Mouse (Mus musculus): ENCODE data around the gene Skint1. TPM values are rescaled to one million over a fixed set of nuclear protein-coding genes. Genes with fewer than 3 reads are reported as not detected.

The Skint1 gene
- total and polyA plus RNA-seq, 3 experiments: not detected

GRCm38 (mm10) chr4:111963669-111964068 lies 42.4 kb upstream of the Skint1 start:
- Histone ChIP-seq H3K36me3 (ENCODE audit: control insufficient read depth in 1 of 2, insufficient read depth in 2 of 2, low read length in 2 of 2) (no peaks in the 10 kb centered on the region), H3K9me3 (replicated peaks; ENCODE audit: insufficient read depth, low read length) (no peaks in the 10 kb centered on the region), H3K27me3 (ENCODE audit: control insufficient read depth in 1 of 2, insufficient read depth in 2 of 2, low read length in 2 of 2) (no peaks in the 10 kb centered on the region), H3K79me2 (ENCODE audit: control insufficient read depth, insufficient read depth, low read length, poor library complexity) (no peaks in the 10 kb centered on the region), H3K9ac (ENCODE audit: control insufficient read depth, low read depth, low read length, poor library complexity, severe bottlenecking) (no peak overlapping the region), H3K27ac (ENCODE audit: control insufficient read depth, low read depth, low read length) (no peak overlapping the region), H3K4me1 (ENCODE audit: control insufficient read depth in 1 of 2, insufficient read depth in 2 of 2, low read length in 2 of 2) (no peaks in the 10 kb centered on the region), H3K4me3 (ENCODE audit: control insufficient read depth in 1 of 2, insufficient read depth in 1 of 2, low read depth in 2 of 2, low read length in 2 of 2) (no peak overlapping the region)
- TF ChIP-seq TAL1 (IDR thresholded peaks at IDR 0.05; ENCODE audit: low read length) (no peak), TBP (IDR thresholded peaks at IDR 0.05; ENCODE audit: low read depth, low read length) (no peak), CTCF (IDR thresholded peaks at IDR 0.05 in 2 of 3, conservative IDR thresholded peaks at IDR 0.05 in 1 of 3; ENCODE audit: control insufficient read depth in 1 of 3, insufficient read depth in 1 of 3, low read depth in 2 of 3, low read length in 3 of 3, poor library complexity in 1 of 3, severe bottlenecking in 1 of 3) (no peak), ZMIZ1 (IDR thresholded peaks at IDR 0.05; ENCODE audit: low read depth, low read length) (no peak), ELF1 (IDR thresholded peaks at IDR 0.05; ENCODE audit: low read depth, low read length) (no peak), POLR2AphosphoS5 (IDR thresholded peaks at IDR 0.05; ENCODE audit: borderline replicate concordance, low read depth, low read length) (no peak), MYB (IDR thresholded peaks at IDR 0.05; ENCODE audit: low read depth, low read length) (no peak), MYC (IDR thresholded peaks at IDR 0.05; ENCODE audit: low read depth, low read length) (no peak), GABPA (IDR thresholded peaks at IDR 0.05; ENCODE audit: low read depth, low read length) (no peak), SIN3A (IDR thresholded peaks at IDR 0.05; ENCODE audit: low read length) (no peak)
- no peak for DNase-seq (ENCODE audit: low read depth, low spot score)

GRCm38 (mm10) chr4:111972623-111973022 lies 33.4 kb upstream of the Skint1 start, which contains the start of gene Skint7:
Skint7 (plus strand) TSS chr4:111972923.
- Histone ChIP-seq H3K4me3 (ENCODE audit: control insufficient read depth in 1 of 2, insufficient read depth in 1 of 2, low read depth in 2 of 2, low read length in 2 of 2) (no peak within 1 kb of the TSS), H3K79me2 (ENCODE audit: control insufficient read depth, insufficient read depth, low read length, poor library complexity) (no peaks in the 10 kb centered on the region), H3K9me3 (replicated peaks; ENCODE audit: insufficient read depth, low read length) (no peaks in the 10 kb centered on the region), H3K9ac (ENCODE audit: control insufficient read depth, low read depth, low read length, poor library complexity, severe bottlenecking) (no peak within 1 kb of the TSS), H3K27me3 (ENCODE audit: control insufficient read depth in 1 of 2, insufficient read depth in 2 of 2, low read length in 2 of 2) (no peaks in the 10 kb centered on the region), H3K27ac (ENCODE audit: control insufficient read depth, low read depth, low read length) (no peak within 1 kb of the TSS), H3K36me3 (ENCODE audit: control insufficient read depth in 1 of 2, insufficient read depth in 2 of 2, low read length in 2 of 2) (no peaks in the 10 kb centered on the region), H3K4me1 (ENCODE audit: control insufficient read depth in 1 of 2, insufficient read depth in 2 of 2, low read length in 2 of 2) (no peaks in the 10 kb centered on the region)
- TF ChIP-seq TCF12 (IDR thresholded peaks at IDR 0.05; ENCODE audit: low read depth, low read length) (no peak), MAZ (IDR thresholded peaks at IDR 0.05; ENCODE audit: low read depth, low read length) (no peak), SIN3A (IDR thresholded peaks at IDR 0.05; ENCODE audit: low read length) (no peak), ZC3H11A (IDR thresholded peaks at IDR 0.05; ENCODE audit: low read depth, low read length) (no peak), GATA1 (IDR thresholded peaks at IDR 0.05; ENCODE audit: low read depth, low read length) (no peak), MYC (IDR thresholded peaks at IDR 0.05; ENCODE audit: low read depth, low read length) (no peak), UBTF (IDR thresholded peaks at IDR 0.05; ENCODE audit: borderline replicate concordance, insufficient read depth, low read depth, low read length) (no peak)
- no peak for DNase-seq (ENCODE audit: low read depth, low spot score)

- TF ChIP-seq MYC (IDR thresholded peaks at IDR 0.05; ENCODE audit: low read depth, low read length) (no peak), BHLHE40 (IDR thresholded peaks at IDR 0.05; ENCODE audit: borderline replicate concordance, low read depth, low read length) (no peak), ZKSCAN1 (IDR thresholded peaks at IDR 0.05; ENCODE audit: low read depth, low read length) (no peak), ZMIZ1 (IDR thresholded peaks at IDR 0.05; ENCODE audit: low read depth, low read length) (no peak), POLR2AphosphoS5 (IDR thresholded peaks at IDR 0.05; ENCODE audit: borderline replicate concordance, low read depth, low read length) (no peak), POLR2AphosphoS2 (IDR thresholded peaks at IDR 0.05; ENCODE audit: low read length) (no peak), ZC3H11A (IDR thresholded peaks at IDR 0.05; ENCODE audit: low read depth, low read length) (no peak), JUND (IDR thresholded peaks at IDR 0.05; ENCODE audit: low read depth, low read length) (no peak), SIN3A (IDR thresholded peaks at IDR 0.05; ENCODE audit: low read length) (no peak), CTCF (IDR thresholded peaks at IDR 0.05 in 2 of 3, conservative IDR thresholded peaks at IDR 0.05 in 1 of 3; ENCODE audit: control insufficient read depth in 1 of 3, insufficient read depth in 1 of 3, low read depth in 2 of 3, low read length in 3 of 3, poor library complexity in 1 of 3, severe bottlenecking in 1 of 3) (no peak), TBP (IDR thresholded peaks at IDR 0.05; ENCODE audit: low read depth, low read length) (no peak), UBTF (IDR thresholded peaks at IDR 0.05; ENCODE audit: borderline replicate concordance, insufficient read depth, low read depth, low read length) (no peak), MAX (IDR thresholded peaks at IDR 0.05; ENCODE audit: low read length) (no peak), RCOR1 (IDR thresholded peaks at IDR 0.05; ENCODE audit: low read depth, low read length) (no peak), POLR2A (IDR thresholded peaks at IDR 0.05; ENCODE audit: control insufficient read depth in 1 of 2, insufficient read depth in 1 of 2, low read depth in 1 of 2, low read length in 2 of 2, poor library complexity in 1 of 2) (no peak), KAT2A (conservative IDR thresholded peaks at IDR 0.05; ENCODE audit: low read depth, low read length) (no peak), HCFC1 (IDR thresholded peaks at IDR 0.05; ENCODE audit: low read depth, low read length) (no peak), GABPA (IDR thresholded peaks at IDR 0.05; ENCODE audit: low read depth, low read length) (no peak)
- Histone ChIP-seq H3K79me2 (ENCODE audit: control insufficient read depth, insufficient read depth, low read length, poor library complexity) (no peaks in the 10 kb centered on the region), H3K9me3 (replicated peaks; ENCODE audit: insufficient read depth, low read length) (no peaks in the 10 kb centered on the region), H3K4me3 (ENCODE audit: control insufficient read depth in 1 of 2, insufficient read depth in 1 of 2, low read depth in 2 of 2, low read length in 2 of 2) (no peak within 1 kb of the TSS), H3K36me3 (ENCODE audit: control insufficient read depth in 1 of 2, insufficient read depth in 2 of 2, low read length in 2 of 2) (no peaks in the 10 kb centered on the region), H3K27ac (ENCODE audit: control insufficient read depth, low read depth, low read length) (no peak within 1 kb of the TSS), H3K9ac (ENCODE audit: control insufficient read depth, low read depth, low read length, poor library complexity, severe bottlenecking) (no peak within 1 kb of the TSS), H3K27me3 (ENCODE audit: control insufficient read depth in 1 of 2, insufficient read depth in 2 of 2, low read length in 2 of 2) (no peaks in the 10 kb centered on the region), H3K4me1 (ENCODE audit: control insufficient read depth in 1 of 2, insufficient read depth in 2 of 2, low read length in 2 of 2) (no peaks in the 10 kb centered on the region)
- DNase-seq (ENCODE audit: low read depth, low spot score): no peak
Measured at GRCm38 (mm10) chr4:112071716-112072115, 65.6 kb downstream of the Skint1 start, which contains the start of gene Skint4. Skint4 (plus strand) TSS chr4:112072016.
